Mouse (Mus musculus): Measurements from ENCODE around the gene A930004D18Rik. TPM values are rescaled to one million over a fixed set of nuclear protein-coding genes. Genes with fewer than 3 reads are reported as not detected.
A peak's percentile ranks its signal among the peaks of the same experiment; 100 is the strongest.

A930004D18Rik gene
- polyA plus RNA-seq, 1 experiment = not detected

GRCm38 (mm10) chr2:18032538-18032895 is 5.0 kb downstream of the A930004D18Rik start:
- Histone ChIP-seq H3K4me1 (ENCODE audit: control insufficient read depth, insufficient read depth, low read length) (peaks cover 5% of the 10 kb centered on the region; the same call in 1 of the 2 replicates), H3K27ac (ENCODE audit: insufficient read depth, low read depth, low read length) (no peak overlapping the region), H3K4me3 (ENCODE audit: insufficient read depth, low read depth, low read length) (no peak overlapping the region)
- 94% methylated on average over 5 of the region's 5 CpGs for WGBS
- TF ChIP-seq CTCF (IDR thresholded peaks at IDR 0.05; ENCODE audit: insufficient read depth, low read depth, low read length) (no peak), POLR2A (IDR thresholded peaks at IDR 0.05; ENCODE audit: insufficient read depth, low read depth, low read length) (no peak)

DNA sequence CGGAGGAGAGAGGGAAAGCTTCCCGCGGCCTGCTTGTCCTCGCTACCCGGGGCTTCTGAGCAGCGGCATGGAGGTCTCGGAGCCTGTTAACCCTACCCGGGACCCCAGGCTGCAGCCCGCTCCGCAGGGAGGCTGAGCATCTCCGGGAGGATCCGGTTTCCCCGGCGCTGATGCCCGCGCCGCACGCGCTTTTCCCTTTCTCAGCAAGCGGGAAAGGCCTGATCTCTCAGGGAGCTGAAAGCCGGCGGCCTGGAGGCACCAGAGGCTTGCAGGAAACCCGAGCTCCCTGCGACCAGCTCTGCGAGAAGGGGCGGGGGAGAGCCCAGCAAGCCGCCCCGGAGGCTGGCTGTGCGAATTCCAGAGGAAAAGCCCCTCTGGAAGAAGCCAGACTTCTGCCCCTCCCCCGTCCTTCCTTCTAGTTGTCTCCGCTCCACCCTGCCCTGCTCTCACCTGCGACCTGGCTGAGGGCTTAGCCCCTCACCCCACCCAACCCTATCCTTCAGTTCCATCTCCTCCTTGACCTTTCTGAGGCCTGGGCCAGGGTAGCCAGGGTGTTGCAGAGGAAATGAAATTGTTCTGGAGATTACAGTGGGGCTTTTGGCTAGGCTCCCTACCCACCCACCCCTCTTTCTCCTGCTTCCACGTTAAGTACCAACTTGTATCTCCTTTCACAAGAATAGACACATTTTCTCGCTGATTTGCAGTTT is 5.6 kb downstream of the A930004D18Rik start:
- Histone ChIP-seq H3K27ac (ENCODE audit: insufficient read depth, low read depth, low read length) (no peak overlapping the region), H3K4me3 (ENCODE audit: insufficient read depth, low read depth, low read length) (peak overlapping the region; percentile 18; the same call in 1 of the 2 replicates), H3K4me1 (ENCODE audit: control insufficient read depth, insufficient read depth, low read length) (peaks cover 7% of the 10 kb centered on the region; the same call in 1 of the 2 replicates)
- WGBS = 49% methylated on average over 34 of the region's 34 CpGs
- TF ChIP-seq CTCF (IDR thresholded peaks at IDR 0.05; ENCODE audit: insufficient read depth, low read depth, low read length) (no peak), POLR2A (IDR thresholded peaks at IDR 0.05; ENCODE audit: insufficient read depth, low read depth, low read length) (no peak)

GRCm38 (mm10) chr2:18031271-18031821 is 6.2 kb downstream of the A930004D18Rik start:
- TF ChIP-seq POLR2A (IDR thresholded peaks at IDR 0.05; ENCODE audit: insufficient read depth, low read depth, low read length) = no peak
- no peak for TF ChIP-seq CTCF (IDR thresholded peaks at IDR 0.05; ENCODE audit: insufficient read depth, low read depth, low read length)
- peaks cover 13% of the 10 kb centered on the region for H3K4me1 ChIP-seq (ENCODE audit: control insufficient read depth, insufficient read depth, low read length)
- no peak overlapping the region for H3K27ac ChIP-seq (ENCODE audit: insufficient read depth, low read depth, low read length)
- whole genome bisulfite sequencing = 61% methylated on average over 26 of the region's 26 CpGs
- H3K4me3 ChIP-seq (ENCODE audit: insufficient read depth, low read depth, low read length) = no peak overlapping the region

DNA sequence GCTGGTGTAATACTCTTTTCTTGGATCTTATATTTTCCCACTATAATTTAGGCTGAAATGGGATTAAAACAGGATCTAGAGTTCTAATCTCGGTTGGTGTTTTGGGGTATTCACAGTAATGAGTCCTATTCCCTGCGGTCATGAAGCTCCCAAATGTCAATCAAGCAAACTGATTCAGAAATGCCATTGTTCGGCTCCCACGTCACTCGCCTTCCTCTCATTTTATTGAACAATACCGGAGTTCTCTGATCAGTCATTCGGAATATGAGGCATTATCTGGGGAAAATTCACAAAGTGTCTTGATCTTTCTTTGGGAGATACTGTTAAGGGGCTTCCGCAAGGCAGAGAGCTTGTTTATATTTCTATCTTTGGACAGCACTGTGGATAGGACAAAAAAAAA is 7.0 kb downstream of the A930004D18Rik start:
- no peak for TF ChIP-seq CTCF (IDR thresholded peaks at IDR 0.05; ENCODE audit: insufficient read depth, low read depth, low read length)
- TF ChIP-seq POLR2A (IDR thresholded peaks at IDR 0.05; ENCODE audit: insufficient read depth, low read depth, low read length) = no peak
- no peak overlapping the region for H3K27ac ChIP-seq (ENCODE audit: insufficient read depth, low read depth, low read length)
- peaks cover 20% of the 10 kb centered on the region for H3K4me1 ChIP-seq (ENCODE audit: control insufficient read depth, insufficient read depth, low read length)
- 92% methylated on average over 8 of the region's 8 CpGs for WGBS
- H3K4me3 ChIP-seq (ENCODE audit: insufficient read depth, low read depth, low read length) = no peak overlapping the region

GRCm38 (mm10) chr2:18029656-18030055 is 7.9 kb downstream of the A930004D18Rik start:
- TF ChIP-seq CTCF (IDR thresholded peaks at IDR 0.05; ENCODE audit: insufficient read depth, low read depth, low read length) (no peak), POLR2A (IDR thresholded peaks at IDR 0.05; ENCODE audit: insufficient read depth, low read depth, low read length) (no peak)
- Histone ChIP-seq H3K27ac (ENCODE audit: insufficient read depth, low read depth, low read length) (no peak overlapping the region), H3K4me1 (ENCODE audit: control insufficient read depth, insufficient read depth, low read length) (peaks cover 20% of the 10 kb centered on the region), H3K4me3 (ENCODE audit: insufficient read depth, low read depth, low read length) (no peak overlapping the region)
- WGBS = 94% methylated on average over 7 of the region's 7 CpGs

DNA sequence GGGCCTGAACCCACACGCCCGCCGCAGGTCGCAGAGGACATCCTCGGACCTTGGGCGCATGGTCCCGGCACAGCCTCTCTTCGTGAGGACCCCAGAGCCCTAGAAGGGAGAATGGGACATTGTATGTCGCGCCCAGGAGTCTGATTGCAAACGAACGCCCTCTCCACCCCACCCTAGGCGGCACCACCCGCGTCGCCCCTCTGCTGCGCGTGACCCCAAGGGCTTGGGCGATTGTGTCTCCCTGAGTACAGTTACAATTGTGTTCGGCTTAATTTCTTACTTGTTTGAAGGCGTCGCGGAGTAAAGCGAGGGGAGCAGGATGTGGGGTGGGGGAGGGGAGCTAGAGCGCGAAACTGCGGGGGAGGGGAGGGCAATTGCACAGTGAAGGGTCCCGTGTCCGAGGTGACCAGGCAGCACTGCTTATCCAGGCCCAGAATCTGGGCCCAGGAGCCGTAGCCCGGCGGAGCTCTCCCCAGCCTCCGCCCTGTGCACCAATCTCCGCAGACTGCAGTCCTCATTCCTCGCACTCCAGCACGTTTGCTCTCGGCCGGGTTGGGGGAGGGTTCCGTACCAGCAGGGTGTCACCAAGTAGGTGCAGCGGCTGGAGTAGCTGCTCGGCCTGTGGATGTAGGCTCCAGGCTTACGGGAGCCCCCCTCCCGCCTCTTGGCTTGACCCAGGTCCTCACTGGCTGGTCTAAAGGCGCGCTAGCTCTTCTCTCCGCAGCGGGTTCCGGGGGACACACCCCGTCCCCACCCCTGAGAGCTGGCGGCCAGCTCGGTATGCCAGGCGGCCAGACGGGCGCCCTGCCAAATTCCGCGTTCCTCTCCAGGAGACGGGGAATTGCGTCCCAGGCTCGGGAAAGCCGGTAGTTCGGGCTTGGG is 9.2 kb downstream of the A930004D18Rik start:
- peaks cover 20% of the 10 kb centered on the region for H3K4me1 ChIP-seq (ENCODE audit: control insufficient read depth, insufficient read depth, low read length)
- H3K4me3 ChIP-seq (ENCODE audit: insufficient read depth, low read depth, low read length) = peak overlapping the region; percentile 82
- TF ChIP-seq CTCF (IDR thresholded peaks at IDR 0.05; ENCODE audit: insufficient read depth, low read depth, low read length) (no peak), POLR2A (IDR thresholded peaks at IDR 0.05; ENCODE audit: insufficient read depth, low read depth, low read length) (no peak)
- H3K27ac ChIP-seq (ENCODE audit: insufficient read depth, low read depth, low read length) = peak overlapping the region; percentile 32
- 1% methylated on average over 61 of the region's 61 CpGs for WGBS

- WGBS = under 1% methylated on average over 44 of the region's 44 CpGs
- H3K27ac ChIP-seq (ENCODE audit: insufficient read depth, low read depth, low read length) = peak overlapping the region; percentile 14
- TF ChIP-seq CTCF (IDR thresholded peaks at IDR 0.05; ENCODE audit: insufficient read depth, low read depth, low read length) = peak; percentile 99
- TF ChIP-seq POLR2A (IDR thresholded peaks at IDR 0.05; ENCODE audit: insufficient read depth, low read depth, low read length) = no peak
Measured at GRCm38 (mm10) chr2:18027448-18028139, 9.9 kb downstream of the A930004D18Rik start.

DNA sequence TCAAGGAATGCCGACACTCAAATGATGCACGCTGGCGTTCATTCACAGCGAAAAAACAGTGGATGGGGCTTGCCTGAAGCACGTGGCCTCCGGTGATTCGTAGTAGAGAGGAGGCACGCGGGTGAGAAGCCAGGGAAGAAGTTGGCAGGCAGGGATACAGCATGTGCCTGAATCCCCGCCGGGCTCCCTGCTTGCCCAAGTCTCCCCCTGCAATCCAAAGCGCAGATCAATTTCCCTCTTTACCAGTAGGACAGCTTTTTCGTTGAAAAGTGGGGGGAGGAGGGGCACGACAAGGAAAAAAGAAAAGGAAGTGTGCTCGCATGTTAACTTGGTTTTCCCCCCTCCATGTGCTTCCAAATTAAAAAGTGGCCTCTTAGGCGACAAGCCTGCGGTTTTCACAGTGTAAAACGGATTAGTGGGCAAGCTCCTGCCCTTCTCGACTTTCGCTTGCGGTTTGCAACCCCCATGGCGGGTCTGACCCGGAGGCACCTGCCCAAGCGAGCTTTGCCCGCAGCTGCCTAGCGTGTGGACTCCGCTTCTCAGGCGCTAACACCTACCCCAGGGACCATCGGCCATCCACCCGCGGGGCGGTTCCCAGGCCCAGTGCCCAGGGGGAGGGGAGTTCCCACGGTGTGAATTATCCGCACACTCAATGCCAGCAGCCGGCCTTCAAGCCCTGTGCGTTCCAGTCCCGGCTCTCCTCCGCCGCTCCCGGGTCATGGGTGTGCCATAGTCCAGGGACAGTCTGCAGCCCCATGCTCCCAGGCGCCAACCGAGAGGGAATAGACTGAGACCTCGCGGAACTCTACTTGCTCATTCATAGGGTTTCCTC is 11.2 kb downstream of the A930004D18Rik start:
- Histone ChIP-seq H3K4me3 (ENCODE audit: insufficient read depth, low read depth, low read length) (peak overlapping the region; percentile 35), H3K27ac (ENCODE audit: insufficient read depth, low read depth, low read length) (no peak overlapping the region), H3K4me1 (ENCODE audit: control insufficient read depth, insufficient read depth, low read length) (peaks cover 20% of the 10 kb centered on the region)
- no peak for TF ChIP-seq CTCF (IDR thresholded peaks at IDR 0.05; ENCODE audit: insufficient read depth, low read depth, low read length)
- WGBS = 1% methylated on average over 44 of the region's 44 CpGs

More at GRCm38 (mm10) chr2:18027448-18028139, 9.9 kb downstream of the A930004D18Rik start:
- Histone ChIP-seq H3K4me3 (ENCODE audit: insufficient read depth, low read depth, low read length) (peak overlapping the region; percentile 82), H3K4me1 (ENCODE audit: control insufficient read depth, insufficient read depth, low read length) (peaks cover 20% of the 10 kb centered on the region)

Data from olfactory bulb, adult 2 months (tissue).